Mouse (Mus musculus): ENCODE measurements around the gene Ctrl.

Gene Ctrl

GRCm38 (mm10) chr8:105937496-105938305 is 4.0 kb upstream of the Ctrl start:
- DNase-seq (ENCODE audit: low spot score in 2 of 2): peak in 1 of 2 experiments; percentile 43

- peak; percentile 78 to 80 for DNase-seq (ENCODE audit: low spot score in 2 of 2)
These were observed 3.3 kb upstream of the Ctrl start for GRCm38 (mm10) chr8:105936866-105937475.

- DNase-seq (ENCODE audit: low spot score in 2 of 2): no peak
These were observed 2.4 kb upstream of the Ctrl start for GRCm38 (mm10) chr8:105935863-105936603.

- no peak for DNase-seq (ENCODE audit: low spot score in 2 of 2)
These were observed 1.4 kb upstream of the Ctrl start for GRCm38 (mm10) chr8:105935105-105935504.

GRCm38 (mm10) chr8:105932525-105932924 is 1.1 kb downstream of the Ctrl start:
- DNase-seq (ENCODE audit: low spot score in 2 of 2): no peak

- no peak for DNase-seq (ENCODE audit: low spot score in 2 of 2)
These were observed 2.4 kb downstream of the Ctrl start for GRCm38 (mm10) chr8:105931271-105931670.

GRCm38 (mm10) chr8:105930602-105931001 is 3.1 kb downstream of the Ctrl start:
- peak in 1 of 2 experiments; percentile 76 for DNase-seq (ENCODE audit: low spot score in 2 of 2)

GRCm38 (mm10) chr8:105925123-105925522 is 8.5 kb downstream of the Ctrl start:
- DNase-seq (ENCODE audit: low spot score in 2 of 2): no peak

GRCm38 (mm10) chr8:105919390-105919789 is 14.3 kb downstream of the Ctrl start:
- DNase-seq (ENCODE audit: low spot score in 2 of 2): no peak

- DNase-seq (ENCODE audit: low spot score in 2 of 2): no peak
These were observed 32.6 kb downstream of the Ctrl start for GRCm38 (mm10) chr8:105900941-105901616.

GRCm38 (mm10) chr8:105900180-105900940 is 33.3 kb downstream of the Ctrl start, which contains the start of gene Pskh1:
TSS of gene Pskh1 (plus strand) at chr8:105900441.
- peak; percentile 79 to 87 for DNase-seq (ENCODE audit: low spot score in 2 of 2)

- DNase-seq (ENCODE audit: low spot score in 2 of 2): no peak
These were observed 35.7 kb downstream of the Ctrl start for GRCm38 (mm10) chr8:105897801-105898480.

- peak; percentile 61 to 78 for DNase-seq (ENCODE audit: low spot score in 2 of 2)
These were observed 40.3 kb downstream of the Ctrl start, which contains the start of gene Nrn1l for GRCm38 (mm10) chr8:105893339-105893738. TSS of gene Nrn1l (plus strand) at chr8:105893567.

GRCm38 (mm10) chr8:105892432-105892831 is 41.2 kb downstream of the Ctrl start:
- no peak for DNase-seq (ENCODE audit: low spot score in 2 of 2)

GRCm38 (mm10) chr8:105890870-105891269 is 42.8 kb downstream of the Ctrl start:
- DNase-seq (ENCODE audit: low spot score in 2 of 2): no peak

- no peak for DNase-seq (ENCODE audit: low spot score in 2 of 2)
These were observed 43.8 kb downstream of the Ctrl start for GRCm38 (mm10) chr8:105889756-105890465.

All from frontal cortex, postnatal 14 days (tissue).